Mouse (Mus musculus): ENCODE data around the gene Poc1a. TPM values are rescaled to one million over a fixed set of nuclear protein-coding genes. Genes with fewer than 3 reads are reported as not detected.

Poc1a gene
- total and polyA plus RNA-seq, 3 experiments: 14.8 to 25.6 (median 20.2) TPM

DNA sequence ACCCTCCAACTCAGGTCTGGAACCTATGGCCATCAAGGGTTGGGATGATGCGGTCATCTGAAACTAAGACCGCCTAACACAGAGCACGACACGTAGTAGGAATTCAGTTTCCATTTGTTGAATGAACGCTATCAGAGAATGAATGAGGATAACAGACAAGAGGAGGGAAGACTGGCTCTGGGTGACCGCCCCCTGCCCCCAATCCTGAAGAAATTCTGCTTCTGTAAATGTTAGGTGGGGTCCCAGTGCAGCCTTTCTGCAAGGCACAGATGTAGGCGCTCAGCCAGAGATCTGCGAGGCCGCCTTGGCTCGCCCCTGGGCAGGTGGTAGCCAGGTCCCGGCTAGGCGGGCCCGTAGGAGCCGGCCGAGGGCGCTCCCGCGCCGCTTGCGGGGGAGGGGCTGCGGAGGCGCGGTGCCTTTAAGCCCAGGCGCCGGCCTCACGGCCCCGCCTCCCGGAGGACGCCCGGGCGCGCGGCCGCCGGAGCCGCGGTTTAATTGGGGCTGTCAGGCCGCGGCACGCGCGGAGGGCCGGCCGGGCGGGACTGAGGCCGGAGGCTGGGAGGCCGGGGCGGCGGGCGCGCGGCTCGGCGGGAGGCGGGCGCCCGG is 87.4 kb downstream of the Poc1a start, which contains the start of gene Dusp7:
Dusp7 (plus strand) TSS at position 521 of the 606 bp plus-strand sequence.
- Histone ChIP-seq H3K27me3 (ENCODE audit: insufficient read depth, low read length) (peaks cover 14% of the 10 kb centered on the region), H3K36me3 (replicated peaks) (peaks cover 32% of the 10 kb centered on the region), H3K4me3 (ENCODE audit: low read depth, low read length) (peak within 1 kb of the TSS; percentile 79), H3K9me3 (replicated peaks) (no peaks in the 10 kb centered on the region), H3K4me1 (ENCODE audit: insufficient read depth, low read depth, low read length) (peaks cover 63% of the 10 kb centered on the region)
- ATAC-seq (ENCODE audit: extremely low read depth, insufficient number of reproducible peaks, low FRiP score, poor library complexity, severe bottlenecking) (no peak), DNase-seq (ENCODE audit: low spot score) (peak; percentile 86)
- TF ChIP-seq GATA1 (IDR thresholded peaks at IDR 0.05; ENCODE audit: borderline replicate concordance, low read length) (no peak), POLR2AphosphoS5 (IDR thresholded peaks at IDR 0.05; ENCODE audit: insufficient replicate concordance, low read depth, low read length) (no peak), CTCF (IDR thresholded peaks at IDR 0.05; ENCODE audit: low read depth, low read length) (no peak), GATA2 (IDR thresholded peaks at IDR 0.05; ENCODE audit: borderline replicate concordance, low read depth, low read length) (no peak), TAL1 (conservative IDR thresholded peaks at IDR 0.05; ENCODE audit: low read depth, low read length) (no peak)

GRCm38 (mm10) chr9:106368831-106369501 is 88.1 kb downstream of the Poc1a start:
- no peak for TF ChIP-seq POLR2AphosphoS5 (IDR thresholded peaks at IDR 0.05; ENCODE audit: insufficient replicate concordance, low read depth, low read length)
- TF ChIP-seq TAL1 (conservative IDR thresholded peaks at IDR 0.05; ENCODE audit: low read depth, low read length): no peak
- no peak for TF ChIP-seq CTCF (IDR thresholded peaks at IDR 0.05; ENCODE audit: low read depth, low read length)
- TF ChIP-seq GATA2 (IDR thresholded peaks at IDR 0.05; ENCODE audit: borderline replicate concordance, low read depth, low read length): no peak
- no peak for TF ChIP-seq GATA1 (IDR thresholded peaks at IDR 0.05; ENCODE audit: borderline replicate concordance, low read length)
- Histone ChIP-seq H3K36me3 (replicated peaks) (peaks cover 40% of the 10 kb centered on the region), H3K27me3 (ENCODE audit: insufficient read depth, low read length) (peaks cover 11% of the 10 kb centered on the region), H3K9me3 (replicated peaks) (no peaks in the 10 kb centered on the region), H3K4me1 (ENCODE audit: insufficient read depth, low read depth, low read length) (peaks cover 63% of the 10 kb centered on the region), H3K4me3 (ENCODE audit: low read depth, low read length) (peak overlapping the region; percentile 79)
- no peak for ATAC-seq (ENCODE audit: extremely low read depth, insufficient number of reproducible peaks, low FRiP score, poor library complexity, severe bottlenecking)
- peak; percentile 63 for DNase-seq (ENCODE audit: low spot score)

- no peak for ATAC-seq (ENCODE audit: extremely low read depth, insufficient number of reproducible peaks, low FRiP score, poor library complexity, severe bottlenecking)
- H3K9me3 ChIP-seq (replicated peaks): no peaks in the 10 kb centered on the region
- peak; percentile 22 for DNase-seq (ENCODE audit: low spot score)
- peaks cover 47% of the 10 kb centered on the region for H3K36me3 ChIP-seq (replicated peaks)
- H3K4me1 ChIP-seq (ENCODE audit: insufficient read depth, low read depth, low read length): peaks cover 62% of the 10 kb centered on the region
- peaks cover 6% of the 10 kb centered on the region for H3K27me3 ChIP-seq (ENCODE audit: insufficient read depth, low read length)
- H3K4me3 ChIP-seq (ENCODE audit: low read depth, low read length): peak overlapping the region; percentile 79
- TF ChIP-seq CTCF (IDR thresholded peaks at IDR 0.05; ENCODE audit: low read depth, low read length) (no peak), GATA1 (IDR thresholded peaks at IDR 0.05; ENCODE audit: borderline replicate concordance, low read length) (no peak), TAL1 (conservative IDR thresholded peaks at IDR 0.05; ENCODE audit: low read depth, low read length) (no peak), GATA2 (IDR thresholded peaks at IDR 0.05; ENCODE audit: borderline replicate concordance, low read depth, low read length) (no peak), POLR2AphosphoS5 (IDR thresholded peaks at IDR 0.05; ENCODE audit: insufficient replicate concordance, low read depth, low read length) (no peak)
Observed at GRCm38 (mm10) chr9:106369801-106370485, 89.1 kb downstream of the Poc1a start.

GRCm38 (mm10) chr9:106370620-106371383 is 89.9 kb downstream of the Poc1a start:
- TF ChIP-seq GATA1 (IDR thresholded peaks at IDR 0.05; ENCODE audit: borderline replicate concordance, low read length) (no peak), POLR2AphosphoS5 (IDR thresholded peaks at IDR 0.05; ENCODE audit: insufficient replicate concordance, low read depth, low read length) (no peak), CTCF (IDR thresholded peaks at IDR 0.05; ENCODE audit: low read depth, low read length) (no peak), TAL1 (conservative IDR thresholded peaks at IDR 0.05; ENCODE audit: low read depth, low read length) (no peak), GATA2 (IDR thresholded peaks at IDR 0.05; ENCODE audit: borderline replicate concordance, low read depth, low read length) (no peak)
- Histone ChIP-seq H3K9me3 (replicated peaks) (no peaks in the 10 kb centered on the region), H3K4me1 (ENCODE audit: insufficient read depth, low read depth, low read length) (peaks cover 60% of the 10 kb centered on the region), H3K36me3 (replicated peaks) (peaks cover 50% of the 10 kb centered on the region), H3K4me3 (ENCODE audit: low read depth, low read length) (peak overlapping the region; percentile 20; the same call in 1 of the 2 replicates), H3K27me3 (ENCODE audit: insufficient read depth, low read length) (no peaks in the 10 kb centered on the region; the same call in none of the 2 replicates)
- DNase-seq (ENCODE audit: low spot score) (no peak), ATAC-seq (ENCODE audit: extremely low read depth, insufficient number of reproducible peaks, low FRiP score, poor library complexity, severe bottlenecking) (no peak)

DNA sequence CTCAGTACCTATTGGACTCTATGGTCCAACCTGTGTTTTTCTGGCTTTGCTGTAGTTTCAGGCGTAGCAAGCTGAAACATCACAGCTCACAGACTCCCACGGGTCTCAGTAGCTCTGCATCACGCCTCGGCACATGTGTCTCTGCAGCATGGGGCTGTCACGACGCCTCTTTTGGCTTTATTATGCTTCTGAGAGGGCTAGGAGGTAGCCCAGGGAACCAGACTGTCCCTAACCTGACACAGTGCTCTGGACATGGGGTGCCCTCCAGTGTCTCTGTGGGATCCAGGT is 90.5 kb downstream of the Poc1a start:
- Histone ChIP-seq H3K4me3 (ENCODE audit: low read depth, low read length) (no peak overlapping the region), H3K27me3 (ENCODE audit: insufficient read depth, low read length) (no peaks in the 10 kb centered on the region; the same call in 1 of the 2 replicates), H3K36me3 (replicated peaks) (peaks cover 52% of the 10 kb centered on the region), H3K4me1 (ENCODE audit: insufficient read depth, low read depth, low read length) (peaks cover 58% of the 10 kb centered on the region), H3K9me3 (replicated peaks) (no peaks in the 10 kb centered on the region)
- TF ChIP-seq POLR2AphosphoS5 (IDR thresholded peaks at IDR 0.05; ENCODE audit: insufficient replicate concordance, low read depth, low read length) (no peak), CTCF (IDR thresholded peaks at IDR 0.05; ENCODE audit: low read depth, low read length) (no peak), GATA1 (IDR thresholded peaks at IDR 0.05; ENCODE audit: borderline replicate concordance, low read length) (no peak), TAL1 (conservative IDR thresholded peaks at IDR 0.05; ENCODE audit: low read depth, low read length) (no peak), GATA2 (IDR thresholded peaks at IDR 0.05; ENCODE audit: borderline replicate concordance, low read depth, low read length) (no peak)
- DNase-seq (ENCODE audit: low spot score) (no peak), ATAC-seq (ENCODE audit: extremely low read depth, insufficient number of reproducible peaks, low FRiP score, poor library complexity, severe bottlenecking) (no peak)

All from G1E (cell line).